Mouse (Mus musculus) small intestine, adult 2 months (tissue): ENCODE data around the gene Asprv1.

Source experiments
- CTCF ChIP-seq: fragments of 200-500 bp; IDR thresholded peaks from 2 replicates; pipeline ENCODE4 v1.5.1; 2012; ENCODE audit warnings: low read depth, mild to moderate bottlenecking, control low read depth, inconsistent platforms, low read length, moderate library complexity, mixed read lengths; ENCODE audit not compliant: insufficient replicate concordance, insufficient read length; ENCODE audit errors: extremely low read depth
- POLR2A ChIP-seq: fragments of 200-500 bp; IDR thresholded peaks from 2 replicates; pipeline ENCODE4 v1.6.1; 2012; ENCODE audit warnings: low read depth, mild to moderate bottlenecking, control low read depth, inconsistent platforms, low read length, moderate library complexity

DNA sequence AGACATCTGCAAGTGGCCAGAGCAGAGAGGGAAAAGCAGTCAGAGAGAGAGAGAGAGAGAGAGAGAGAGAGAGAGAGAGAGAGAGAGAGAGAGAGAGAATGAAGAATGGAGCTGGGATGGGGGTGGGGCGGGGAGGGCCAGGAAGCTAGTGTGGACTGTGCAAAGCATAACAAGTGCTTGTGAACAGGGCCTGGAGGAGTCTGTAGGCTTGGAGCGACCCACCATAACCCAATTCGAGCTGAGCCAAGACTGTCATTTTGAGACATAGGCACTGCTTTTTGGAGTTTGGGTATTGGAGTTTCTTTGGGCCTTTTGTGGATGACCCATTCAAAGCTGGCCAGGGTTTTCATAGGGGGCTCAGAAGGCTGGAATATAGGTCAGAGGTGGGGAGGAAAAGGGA lies 48.0 kb upstream of the Asprv1 start:
- TF ChIP-seq CTCF (no peak), POLR2A (no peak)
